ENCODE assay signal across 9 mouse cellular contexts in the genomic region with DNA sequence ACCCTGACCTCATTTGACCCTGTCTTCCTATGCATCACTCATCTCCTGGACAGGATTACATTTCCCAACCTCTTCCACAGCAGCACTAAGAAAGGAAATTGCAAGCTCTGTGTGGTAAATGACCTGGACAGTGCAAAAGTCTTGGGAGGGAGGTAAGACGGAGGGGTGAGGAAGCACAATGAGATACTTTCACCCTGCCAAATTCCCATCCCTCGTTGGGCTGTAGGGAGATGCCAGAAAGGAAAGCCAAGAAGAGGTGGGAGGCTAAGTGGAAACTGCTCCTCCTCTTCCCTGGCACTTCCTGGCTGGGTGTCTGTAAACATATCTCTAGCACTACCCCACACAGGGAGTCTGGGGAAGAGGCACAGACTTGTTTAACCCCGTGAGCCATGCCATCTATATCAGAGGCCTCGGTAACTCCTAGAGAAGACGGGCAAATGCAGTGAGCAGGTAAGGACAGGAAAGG.
DNase-seq lines count a peak whose midpoint lies in the region; ATAC-seq lines count a peak whose summit lies in the region.
"Had no signal": no experiment of that assay in that cellular context is flagged by ENCODE, and none has a peak within 500 bp of the region (broad histone marks: within the 10 kb centered on the region; RNA-seq: fewer than 3 reads in every experiment).

No protein-coding gene starts in this region.

- H3K4me1 ChIP-seq in hindbrain, embryonic 13.5 days (replicated peaks) = peaks cover 26% of the 10 kb centered on the region
- no peaks in the 10 kb centered on the region for H3K4me1 ChIP-seq in hindbrain, embryonic 11.5 days (replicated peaks; ENCODE audit: control insufficient read depth, insufficient read depth, low read length)
- peaks cover 20% of the 10 kb centered on the region; the same call in 1 of the 2 replicates for H3K4me1 ChIP-seq in hindbrain, embryonic 14.5 days (replicated peaks; ENCODE audit: control insufficient read depth, insufficient read depth, low read length)
- peaks cover 18% of the 10 kb centered on the region for H3K4me1 ChIP-seq in limb, embryonic 12.5 days (replicated peaks)

- H3K27ac ChIP-seq in hindbrain, embryonic 13.5 days = peak overlapping the region; percentile 69
- no peak overlapping the region for H3K27ac ChIP-seq in hindbrain, embryonic 11.5 days (ENCODE audit: low read depth, low read length)
- H3K27ac ChIP-seq in hindbrain, embryonic 14.5 days = peak overlapping the region; percentile 41; the same call in 1 of the 2 replicates
- H3K27ac ChIP-seq in limb, embryonic 12.5 days = peak overlapping the region; percentile 76; the same call in 1 of the 2 replicates
- H3K27ac ChIP-seq: embryonic facial prominence, embryonic 12.5 days had no signal

- WGBS in hindbrain, embryonic 13.5 days = 79% methylated on average over 5 of the region's 5 CpGs
- 78% methylated on average over 5 of the region's 5 CpGs for WGBS in hindbrain, embryonic 11.5 days
- WGBS in hindbrain, embryonic 14.5 days = 80% methylated on average over 5 of the region's 5 CpGs
- 88% methylated on average over 5 of the region's 5 CpGs for WGBS in limb, embryonic 12.5 days

- no peak overlapping the region for H3K4me2 ChIP-seq in hindbrain, embryonic 13.5 days
- no peak overlapping the region for H3K4me2 ChIP-seq in hindbrain, embryonic 11.5 days (replicated peaks; ENCODE audit: low read depth, low read length)
- no peak overlapping the region for H3K4me2 ChIP-seq in hindbrain, embryonic 14.5 days (replicated peaks)
- H3K4me2 ChIP-seq in limb, embryonic 12.5 days = no peak overlapping the region
- H3K4me2 ChIP-seq: embryonic facial prominence, embryonic 12.5 days had no signal

- H3K27me3 ChIP-seq in hindbrain, embryonic 13.5 days = no peaks in the 10 kb centered on the region
- H3K27me3 ChIP-seq in hindbrain, embryonic 11.5 days (ENCODE audit: control insufficient read depth, insufficient read depth, low read length) = no peaks in the 10 kb centered on the region
- no peaks in the 10 kb centered on the region for H3K27me3 ChIP-seq in hindbrain, embryonic 14.5 days (ENCODE audit: control insufficient read depth, insufficient read depth, low read length)
- H3K27me3 ChIP-seq in limb, embryonic 12.5 days = no peaks in the 10 kb centered on the region
- H3K27me3 ChIP-seq: embryonic facial prominence, embryonic 12.5 days had no signal

- H3K9me3 ChIP-seq in hindbrain, embryonic 13.5 days = no peaks in the 10 kb centered on the region
- no peaks in the 10 kb centered on the region for H3K9me3 ChIP-seq in hindbrain, embryonic 11.5 days (ENCODE audit: control insufficient read depth, low read length)
- no peaks in the 10 kb centered on the region for H3K9me3 ChIP-seq in hindbrain, embryonic 14.5 days (ENCODE audit: control insufficient read depth, low read length)
- peaks cover 6% of the 10 kb centered on the region; the same call in 1 of the 2 replicates for H3K9me3 ChIP-seq in limb, embryonic 12.5 days

- no peak overlapping the region for H3K9ac ChIP-seq in hindbrain, embryonic 13.5 days
- H3K9ac ChIP-seq in hindbrain, embryonic 11.5 days (ENCODE audit: low read depth, low read length) = no peak overlapping the region
- no peak overlapping the region for H3K9ac ChIP-seq in hindbrain, embryonic 14.5 days
- H3K9ac ChIP-seq in limb, embryonic 12.5 days (replicated peaks) = no peak overlapping the region
- H3K9ac ChIP-seq: embryonic facial prominence, embryonic 12.5 days had no signal

- H3K4me3 ChIP-seq in hindbrain, embryonic 13.5 days = no peak overlapping the region
- H3K4me3 ChIP-seq in hindbrain, embryonic 11.5 days (ENCODE audit: low read depth, low read length) = no peak overlapping the region
- H3K4me3 ChIP-seq in hindbrain, embryonic 14.5 days (replicated peaks; ENCODE audit: low read length) = no peak overlapping the region
- no peak overlapping the region for H3K4me3 ChIP-seq in limb, embryonic 12.5 days (replicated peaks)
- H3K4me3 ChIP-seq: embryonic facial prominence, embryonic 12.5 days had no signal

- no peaks in the 10 kb centered on the region; the same call in 1 of the 2 replicates for H3K36me3 ChIP-seq in hindbrain, embryonic 13.5 days
- H3K36me3 ChIP-seq in hindbrain, embryonic 11.5 days (ENCODE audit: control insufficient read depth, insufficient read depth, low read length) = no peaks in the 10 kb centered on the region
- H3K36me3 ChIP-seq in hindbrain, embryonic 14.5 days (replicated peaks; ENCODE audit: control insufficient read depth, insufficient read depth) = no peaks in the 10 kb centered on the region
- peaks cover 5% of the 10 kb centered on the region for H3K36me3 ChIP-seq in limb, embryonic 12.5 days

- DNase-seq in hindbrain, embryonic 11.5 days (ENCODE audit: low spot score) = no peak
- DNase-seq in fat pad, adult 2 months (ENCODE audit: extremely low read depth, low read depth, low spot score) = peak; percentile 71
- no peak for DNase-seq in hindbrain, embryonic 14.5 days (ENCODE audit: low spot score)
- DNase-seq in T-cell, adult 2 months (ENCODE audit: low spot score) = no peak
- no peak for DNase-seq in cerebellum, adult 8-10 months
- no peak for DNase-seq in retina, postnatal 1 day

- ATAC-seq in hindbrain, embryonic 13.5 days (ENCODE audit: low FRiP score) = no peak
- ATAC-seq in hindbrain, embryonic 11.5 days (ENCODE audit: low FRiP score) = no peak
- no peak for ATAC-seq in hindbrain, embryonic 14.5 days (ENCODE audit: low FRiP score)
- ATAC-seq in limb, embryonic 12.5 days (ENCODE audit: insufficient number of reproducible peaks, insufficient read depth, low FRiP score, low TSS enrichment, low read depth) = no peak
